Mouse (Mus musculus) midbrain, embryonic 10.5 days (tissue): ENCODE data around the gene Cit. TPM values are rescaled to one million over a fixed set of nuclear protein-coding genes. Genes with fewer than 3 reads are reported as not detected.
A peak's percentile ranks its signal among the peaks of the same experiment; 100 is the strongest.

ENCODE experiments used
- DNase-seq: peaks from one replicate; pipeline ENCODE4 v3.0.0-alpha.2; 2017; ENCODE audit warnings: low spot score
- H3K27ac ChIP-seq: fragments of 300-500 bp; sonication (generic); replicated peaks from 2 replicates; pipeline ENCODE4 v1.5.1; 2016; ENCODE audit warnings: mild to moderate bottlenecking
- H3K27me3 ChIP-seq: fragments of 300-500 bp; sonication (generic); 2 replicates; pipeline ENCODE4 v1.6.1; 2016; ENCODE audit warnings: low read depth, mild to moderate bottlenecking; ENCODE audit not compliant: poor library complexity, severe bottlenecking
- H3K36me3 ChIP-seq: fragments of 300-500 bp; sonication (generic); 2 replicates; pipeline ENCODE4 v1.6.1; 2016; ENCODE audit warnings: mild to moderate bottlenecking, moderate library complexity
- H3K4me1 ChIP-seq: fragments of 300-500 bp; sonication (generic); 2 replicates; pipeline ENCODE4 v1.6.1; 2016
- H3K4me3 ChIP-seq: fragments of 300-500 bp; sonication (generic); 2 replicates; pipeline ENCODE4 v1.5.1; 2016; ENCODE audit warnings: mild to moderate bottlenecking, moderate library complexity
- H3K9me3 ChIP-seq: fragments of 300-500 bp; sonication (generic); replicated peaks from 2 replicates; pipeline ENCODE4 v1.6.1; 2016; ENCODE audit warnings: mild to moderate bottlenecking
- WGBS: fragments of 180-500 bp; shearing (Covaris S2); methylation state at CpG from one replicate; pipeline ENCODE4 v1.1.7; 2016; 5-methylcytosine and 5-hydroxymethylcytosine counted together
- polyA plus RNA-seq: library from polyadenylated mRNA; unstranded; fragments of >200 nt; fragmentation: Nextera tagmentation; extraction: Ambion mirVana; gene quantifications from 2 replicates; pipeline ENCODE4 v1.2.1, GENCODE M21; 2016

Cit gene
- polyA plus RNA-seq, 1 experiment from 2014 or later, result 45.5 TPM

DNA sequence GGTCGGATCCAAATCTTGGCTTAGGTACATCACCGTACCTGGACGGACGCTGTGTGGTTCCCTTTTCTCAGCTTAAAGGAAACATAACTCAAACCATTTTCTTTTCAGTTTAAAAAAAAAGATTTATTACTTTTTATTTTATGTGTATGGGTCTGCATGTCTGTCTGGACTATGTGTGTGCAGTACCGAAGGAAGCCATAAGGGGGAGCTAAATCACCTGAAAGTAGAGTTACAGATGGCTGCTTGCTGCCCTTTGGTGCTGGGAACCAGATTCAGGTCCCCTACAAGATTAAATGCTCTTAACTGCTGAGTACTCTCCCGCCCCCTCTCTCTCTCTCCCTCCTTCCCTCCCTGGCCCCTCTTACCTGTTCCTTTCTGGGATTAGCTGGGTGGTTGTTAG lies 112.1 kb downstream of the Cit start:
- no peaks in the 10 kb centered on the region for H3K4me1 ChIP-seq
- H3K27me3 ChIP-seq, result no peaks in the 10 kb centered on the region
- 94% methylated on average over 6 of the region's 6 CpGs for WGBS
- H3K36me3 ChIP-seq, result peaks cover 90% of the 10 kb centered on the region
- DNase-seq, result no peak
- H3K9me3 ChIP-seq, result peaks cover 22% of the 10 kb centered on the region
- H3K4me3 ChIP-seq, result no peak overlapping the region
- no peak overlapping the region for H3K27ac ChIP-seq

DNA sequence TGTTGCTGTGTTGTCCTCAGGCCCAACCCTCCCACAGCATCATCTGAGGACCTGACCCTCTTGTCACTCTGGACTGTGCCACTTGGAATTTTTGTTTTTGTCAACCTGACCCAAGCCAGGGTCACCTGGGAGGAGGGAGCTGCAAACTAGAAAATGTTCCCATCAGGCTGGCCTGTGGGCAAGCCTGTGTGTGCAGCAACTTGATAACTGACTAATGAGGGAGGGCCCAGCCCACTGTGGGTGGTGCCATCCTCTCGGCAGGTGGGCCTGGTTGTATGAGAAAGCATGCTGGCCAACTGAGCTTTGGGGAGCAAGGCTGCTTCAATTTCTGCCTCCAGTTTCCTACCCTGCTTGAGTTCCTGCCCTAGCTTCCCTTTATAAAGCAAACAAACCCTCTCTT lies 113.3 kb downstream of the Cit start:
- Histone ChIP-seq H3K27ac (no peak overlapping the region), H3K27me3 (no peaks in the 10 kb centered on the region), H3K4me1 (no peaks in the 10 kb centered on the region), H3K9me3 (peaks cover 14% of the 10 kb centered on the region), H3K4me3 (no peak overlapping the region), H3K36me3 (peaks cover 86% of the 10 kb centered on the region)
- WGBS, result 80% methylated on average over 1 of the region's 1 CpGs
- no peak for DNase-seq

DNA sequence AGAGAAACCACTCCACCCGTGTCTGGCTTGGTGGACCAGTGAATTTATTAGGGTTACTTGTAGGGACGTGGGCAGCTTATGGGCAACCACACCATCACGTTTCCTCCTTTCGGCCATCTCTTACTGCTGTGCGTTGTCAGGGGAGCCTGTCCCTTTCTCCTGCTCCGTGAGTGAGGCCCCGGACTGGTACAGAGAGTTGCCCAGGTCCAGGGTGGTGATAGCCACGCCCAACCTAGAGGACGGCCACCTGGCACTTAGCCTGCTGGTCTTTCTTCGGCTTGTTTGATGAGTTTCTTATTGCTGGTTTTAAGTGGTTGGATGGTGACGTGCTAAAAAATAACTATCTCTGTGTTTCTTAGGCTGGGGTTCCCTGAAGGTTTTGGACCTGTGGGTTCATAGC lies 113.7 kb downstream of the Cit start:
- H3K36me3 ChIP-seq, result peaks cover 86% of the 10 kb centered on the region
- H3K27me3 ChIP-seq, result no peaks in the 10 kb centered on the region
- 94% methylated on average over 11 of the region's 11 CpGs for WGBS

DNA sequence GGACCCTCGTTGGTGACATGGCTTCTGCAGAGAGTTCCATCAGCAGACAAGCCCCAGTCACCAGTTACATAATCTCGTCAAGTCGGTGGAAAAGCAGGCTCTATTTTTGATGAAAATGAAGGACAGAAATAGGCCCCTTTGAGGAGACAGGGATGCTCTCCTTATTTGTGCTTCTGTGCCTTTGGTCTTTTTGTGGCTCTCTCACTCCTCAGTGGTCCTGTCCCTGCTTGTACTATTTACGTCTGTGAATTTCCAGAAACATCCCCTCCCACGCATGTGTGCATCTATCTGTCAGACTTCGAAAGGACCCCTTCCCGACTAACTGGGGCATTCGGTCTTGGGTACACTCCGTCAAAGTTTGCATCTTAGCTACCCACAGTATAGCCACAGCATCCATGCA lies 116.7 kb downstream of the Cit start:
- no peaks in the 10 kb centered on the region for H3K4me1 ChIP-seq
- peaks cover 7% of the 10 kb centered on the region; the same call in 1 of the 2 replicates for H3K9me3 ChIP-seq
- 95% methylated on average over 9 of the region's 9 CpGs for WGBS
- H3K36me3 ChIP-seq, result peaks cover 76% of the 10 kb centered on the region
- no peak overlapping the region for H3K27ac ChIP-seq
- H3K27me3 ChIP-seq, result no peaks in the 10 kb centered on the region
- H3K4me3 ChIP-seq, result no peak overlapping the region
- no peak for DNase-seq

More for the DNA sequence above, 113.7 kb downstream of the Cit start:
- H3K4me3 ChIP-seq, result no peak overlapping the region
- H3K4me1 ChIP-seq, result no peaks in the 10 kb centered on the region
- peaks cover 14% of the 10 kb centered on the region; the same call in 1 of the 2 replicates for H3K9me3 ChIP-seq
- H3K27ac ChIP-seq, result no peak overlapping the region
- DNase-seq, result no peak

DNA sequence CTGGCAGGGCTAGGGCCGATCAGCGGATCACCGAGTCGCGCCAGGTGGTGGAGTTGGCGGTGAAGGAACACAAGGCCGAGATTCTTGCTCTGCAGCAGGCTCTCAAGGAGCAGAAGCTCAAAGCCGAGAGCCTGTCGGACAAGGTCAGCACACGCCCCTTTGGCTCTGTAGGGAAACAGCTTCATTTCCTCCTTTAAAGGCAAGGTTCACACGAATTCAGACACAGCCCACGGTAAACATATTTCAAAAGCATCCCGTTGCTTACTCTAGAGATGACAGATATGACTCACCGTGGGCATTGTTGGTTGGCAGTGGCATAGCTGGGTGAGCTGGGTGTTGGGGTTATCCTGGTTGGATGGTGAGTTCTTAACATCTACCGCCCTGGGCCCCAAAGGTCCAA lies 126.2 kb downstream of the Cit start:
- Histone ChIP-seq H3K36me3 (peaks cover 89% of the 10 kb centered on the region), H3K27me3 (no peaks in the 10 kb centered on the region), H3K27ac (no peak overlapping the region), H3K9me3 (no peaks in the 10 kb centered on the region), H3K4me3 (no peak overlapping the region), H3K4me1 (no peaks in the 10 kb centered on the region)
- 93% methylated on average over 15 of the region's 15 CpGs for WGBS
- DNase-seq, result no peak

DNA sequence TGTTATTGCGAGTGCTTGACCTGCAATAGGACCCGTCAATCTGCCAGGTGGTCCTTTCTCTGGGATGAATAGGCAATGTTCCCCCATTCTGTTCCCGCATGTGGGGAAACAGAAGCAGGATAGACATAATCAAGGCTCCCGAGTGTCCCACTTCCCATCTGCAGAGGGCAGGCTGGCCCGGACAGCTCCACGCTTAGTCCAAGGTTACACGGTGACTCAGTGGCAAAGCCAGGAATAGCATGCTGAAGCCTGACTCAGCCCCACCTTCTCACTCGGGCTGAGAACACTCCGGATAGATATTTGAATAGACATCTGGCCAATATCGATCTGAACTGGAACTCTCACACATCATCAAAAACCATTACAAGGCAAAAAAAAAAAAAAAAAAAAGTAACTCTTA lies 130.6 kb downstream of the Cit start:
- no peak for DNase-seq
- Histone ChIP-seq H3K9me3 (no peaks in the 10 kb centered on the region), H3K4me3 (no peak overlapping the region), H3K27ac (no peak overlapping the region), H3K27me3 (no peaks in the 10 kb centered on the region), H3K36me3 (peaks cover 94% of the 10 kb centered on the region), H3K4me1 (peaks cover 20% of the 10 kb centered on the region)
- WGBS, result 97% methylated on average over 10 of the region's 10 CpGs

DNA sequence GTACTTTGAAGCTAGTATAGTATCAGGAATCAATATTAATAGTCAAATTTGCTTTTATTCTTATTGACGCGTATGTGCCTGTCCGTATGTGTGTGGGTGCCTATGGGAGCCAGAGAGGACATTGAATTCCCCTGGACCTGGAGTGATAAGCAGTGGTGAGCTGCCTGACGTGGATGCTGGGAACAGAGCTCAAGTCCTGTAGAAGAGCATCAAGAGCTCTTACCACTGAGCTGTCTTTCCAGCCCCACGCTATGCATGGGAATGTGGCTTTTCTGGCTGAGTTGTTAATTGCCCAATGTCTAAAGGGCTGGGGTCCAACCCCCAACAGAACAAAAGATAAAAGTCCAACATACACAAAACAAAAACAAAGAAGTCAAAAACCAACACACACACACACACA lies 131.4 kb downstream of the Cit start:
- WGBS, result 92% methylated on average over 5 of the region's 5 CpGs
- no peak overlapping the region for H3K4me3 ChIP-seq
- no peak overlapping the region for H3K27ac ChIP-seq
- DNase-seq, result no peak
- peaks cover 91% of the 10 kb centered on the region for H3K36me3 ChIP-seq
- no peaks in the 10 kb centered on the region for H3K27me3 ChIP-seq
- no peaks in the 10 kb centered on the region for H3K9me3 ChIP-seq
- peaks cover 20% of the 10 kb centered on the region for H3K4me1 ChIP-seq

DNA sequence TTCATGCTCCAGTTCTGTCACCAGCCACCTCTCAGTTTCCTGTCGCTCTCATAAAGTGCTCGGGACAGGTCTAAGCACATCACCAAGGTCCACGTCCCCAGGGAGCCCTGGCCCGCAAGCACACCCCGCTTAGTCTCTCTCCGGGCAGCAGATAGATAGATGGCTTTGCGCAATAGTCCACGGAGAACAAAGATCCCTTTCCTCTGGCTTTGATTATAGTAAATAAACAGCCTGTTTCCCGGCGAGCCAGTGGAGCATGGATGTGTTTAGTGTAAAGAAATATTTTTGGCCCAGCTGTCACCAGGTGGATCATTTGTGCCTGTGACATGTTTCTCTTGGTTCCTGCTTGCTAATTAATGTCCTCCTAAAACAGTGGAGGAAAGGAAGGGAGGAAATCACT lies 132.2 kb downstream of the Cit start:
- no peaks in the 10 kb centered on the region for H3K9me3 ChIP-seq
- DNase-seq, result no peak
- H3K4me1 ChIP-seq, result peaks cover 20% of the 10 kb centered on the region
- no peaks in the 10 kb centered on the region for H3K27me3 ChIP-seq
- no peak overlapping the region for H3K4me3 ChIP-seq
- H3K36me3 ChIP-seq, result peaks cover 92% of the 10 kb centered on the region
- H3K27ac ChIP-seq, result no peak overlapping the region
- 83% methylated on average over 10 of the region's 10 CpGs for WGBS

DNA sequence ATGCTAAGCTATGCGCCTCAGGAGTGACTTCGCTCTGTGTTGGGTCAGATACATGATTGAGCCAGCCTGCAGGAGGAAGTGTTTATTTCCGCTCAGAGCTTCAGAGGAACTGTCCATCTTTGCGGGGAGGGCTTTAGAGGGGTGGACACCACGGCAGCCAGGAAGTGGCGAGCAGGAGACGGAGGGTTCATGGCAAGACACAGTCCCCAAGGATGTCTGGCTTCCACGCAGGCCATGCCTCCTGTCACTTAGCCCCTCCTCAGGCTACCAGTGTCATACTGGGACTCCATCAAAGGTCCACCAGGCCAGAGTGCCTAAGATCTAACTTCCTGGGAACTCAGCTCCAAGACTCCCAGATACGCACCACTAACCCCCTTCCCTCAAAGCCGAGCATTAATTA lies 132.7 kb downstream of the Cit start:
- H3K4me3 ChIP-seq, result no peak overlapping the region
- no peak for DNase-seq
- peaks cover 20% of the 10 kb centered on the region for H3K4me1 ChIP-seq
- WGBS, result 74% methylated on average over 10 of the region's 10 CpGs
- H3K9me3 ChIP-seq, result no peaks in the 10 kb centered on the region
- H3K36me3 ChIP-seq, result peaks cover 95% of the 10 kb centered on the region
- peak overlapping the region; percentile 67 for H3K27ac ChIP-seq
- H3K27me3 ChIP-seq, result no peaks in the 10 kb centered on the region

DNA sequence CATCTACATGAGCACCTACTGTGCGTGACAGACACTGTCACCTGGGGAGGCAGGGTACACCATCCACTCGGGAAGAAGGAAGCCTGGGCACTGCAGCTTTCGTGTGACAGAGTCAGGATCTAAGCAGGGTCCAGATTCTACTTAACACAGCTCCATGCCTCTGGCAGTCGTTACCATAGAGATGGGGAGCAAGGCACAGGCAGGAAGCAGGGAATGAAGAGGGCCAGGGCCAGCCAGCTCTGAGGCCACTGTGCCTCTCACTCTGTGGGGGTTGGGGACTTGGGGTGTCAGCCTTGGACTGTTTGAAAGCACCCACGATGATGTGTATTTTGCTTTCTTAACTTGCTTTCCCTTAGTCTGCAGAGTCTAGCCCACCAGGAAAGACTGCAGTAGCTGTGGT lies 133.2 kb downstream of the Cit start:
- no peak overlapping the region for H3K4me3 ChIP-seq
- H3K36me3 ChIP-seq, result peaks cover 95% of the 10 kb centered on the region
- peak overlapping the region; percentile 67 for H3K27ac ChIP-seq
- 65% methylated on average over 5 of the region's 5 CpGs for WGBS
- peak; percentile 18 for DNase-seq
- no peaks in the 10 kb centered on the region for H3K9me3 ChIP-seq
- peaks cover 20% of the 10 kb centered on the region for H3K4me1 ChIP-seq
- no peaks in the 10 kb centered on the region for H3K27me3 ChIP-seq

DNA sequence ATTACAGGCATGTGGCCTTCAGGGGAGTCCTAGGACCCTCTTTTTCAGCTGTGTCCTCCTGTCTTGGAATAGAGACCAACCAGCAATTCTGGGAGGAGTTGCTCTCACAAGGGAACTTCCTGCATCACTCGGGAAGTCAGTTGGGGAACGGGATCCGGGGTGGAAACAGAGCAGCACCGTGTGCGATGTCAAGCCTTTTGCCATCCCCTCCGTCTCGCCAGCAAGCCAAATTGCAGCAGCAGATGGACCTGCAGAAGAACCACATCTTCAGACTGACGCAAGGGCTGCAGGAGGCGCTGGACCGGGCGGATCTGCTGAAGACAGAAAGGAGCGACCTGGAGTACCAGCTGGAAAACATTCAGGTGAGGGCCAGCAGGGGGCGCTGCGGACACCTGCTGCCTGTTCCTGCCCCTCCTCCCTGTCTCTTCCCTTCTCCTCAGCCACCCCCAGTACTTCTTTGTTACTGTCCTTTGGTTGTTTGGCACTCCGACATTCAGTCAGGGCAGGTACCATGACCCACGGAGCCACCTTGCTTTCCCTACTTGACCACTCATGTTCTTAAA lies 134.1 kb downstream of the Cit start:
- Histone ChIP-seq H3K27ac (peak overlapping the region; percentile 38), H3K9me3 (no peaks in the 10 kb centered on the region), H3K4me1 (peaks cover 20% of the 10 kb centered on the region), H3K27me3 (no peaks in the 10 kb centered on the region), H3K36me3 (peaks cover 92% of the 10 kb centered on the region), H3K4me3 (no peak overlapping the region)
- DNase-seq, result peak; percentile 29
- 61% methylated on average over 16 of the region's 16 CpGs for WGBS

DNA sequence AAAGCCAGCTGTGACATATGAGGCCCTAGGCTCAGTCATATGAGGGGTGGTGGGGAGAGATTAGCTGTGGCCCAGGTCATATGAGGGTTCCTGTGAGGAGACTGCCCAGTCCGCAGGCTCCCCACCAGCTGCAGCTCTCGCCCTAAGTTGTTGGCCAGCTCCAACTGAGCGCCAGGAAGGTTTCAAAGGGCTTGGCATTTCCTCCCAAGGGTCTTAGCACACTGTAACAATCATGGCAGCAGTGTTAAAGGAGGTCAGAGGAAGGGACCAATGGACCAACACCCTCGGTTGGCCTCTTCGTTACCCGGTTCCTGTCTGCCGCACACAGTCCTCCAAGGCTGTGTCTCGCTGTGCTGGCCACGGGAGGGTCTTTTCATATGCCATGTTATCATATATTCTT lies 135.5 kb downstream of the Cit start:
- 91% methylated on average over 9 of the region's 9 CpGs for WGBS
- no peak for DNase-seq
- H3K36me3 ChIP-seq, result peaks cover 91% of the 10 kb centered on the region

DNA sequence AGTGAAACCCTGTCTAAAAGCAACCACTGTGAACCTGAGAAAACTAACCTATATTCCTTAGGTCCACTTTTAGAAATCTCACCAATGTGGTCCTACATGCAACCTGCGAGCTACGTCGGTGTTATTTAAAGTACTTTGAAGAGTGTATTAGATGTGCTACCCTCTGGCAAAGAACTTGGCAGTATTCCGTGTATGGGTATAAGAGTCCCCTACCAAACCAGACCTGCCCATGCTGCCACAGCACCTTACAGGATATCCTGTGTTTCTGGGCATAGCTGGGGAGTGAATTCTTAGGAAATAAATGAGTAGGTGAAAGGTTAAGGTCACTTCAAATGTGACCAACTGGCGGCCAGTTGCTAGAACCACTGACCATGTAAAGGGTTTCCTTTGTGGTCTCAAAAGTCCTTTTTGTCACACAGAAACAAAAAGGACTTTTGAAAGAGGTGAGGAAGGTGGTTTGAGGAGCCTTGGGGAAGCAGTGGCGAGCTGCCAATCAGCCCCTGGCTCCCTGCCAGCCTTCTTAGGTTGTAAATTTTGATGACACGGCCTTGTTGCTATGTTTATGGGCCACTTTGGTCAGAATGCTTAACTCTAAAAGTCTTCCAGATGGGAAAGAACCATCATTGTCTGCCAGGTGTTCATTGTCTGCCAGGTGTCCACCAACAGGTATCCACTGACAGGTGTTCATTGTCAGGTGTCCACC lies 137.7 kb downstream of the Cit start:
- no peaks in the 10 kb centered on the region for H3K27me3 ChIP-seq
- DNase-seq, result no peak
- 90% methylated on average over 7 of the region's 7 CpGs for WGBS
- H3K9me3 ChIP-seq, result no peaks in the 10 kb centered on the region
- H3K27ac ChIP-seq, result no peak overlapping the region
- H3K36me3 ChIP-seq, result peaks cover 93% of the 10 kb centered on the region
- no peak overlapping the region for H3K4me3 ChIP-seq
- H3K4me1 ChIP-seq, result peaks cover 12% of the 10 kb centered on the region

More for the DNA sequence above, 135.5 kb downstream of the Cit start:
- Histone ChIP-seq H3K4me1 (peaks cover 20% of the 10 kb centered on the region), H3K27me3 (no peaks in the 10 kb centered on the region), H3K4me3 (no peak overlapping the region), H3K27ac (no peak overlapping the region), H3K9me3 (no peaks in the 10 kb centered on the region)
